Mouse (Mus musculus): ENCODE measurements at regions not wholly inside any gene's neighbourhood (a gene's known extent, or its start where the extent isn't known, plus 50 kb on each side); places are given as distances from the start of the nearest gene placed in this dataset.

DNA sequence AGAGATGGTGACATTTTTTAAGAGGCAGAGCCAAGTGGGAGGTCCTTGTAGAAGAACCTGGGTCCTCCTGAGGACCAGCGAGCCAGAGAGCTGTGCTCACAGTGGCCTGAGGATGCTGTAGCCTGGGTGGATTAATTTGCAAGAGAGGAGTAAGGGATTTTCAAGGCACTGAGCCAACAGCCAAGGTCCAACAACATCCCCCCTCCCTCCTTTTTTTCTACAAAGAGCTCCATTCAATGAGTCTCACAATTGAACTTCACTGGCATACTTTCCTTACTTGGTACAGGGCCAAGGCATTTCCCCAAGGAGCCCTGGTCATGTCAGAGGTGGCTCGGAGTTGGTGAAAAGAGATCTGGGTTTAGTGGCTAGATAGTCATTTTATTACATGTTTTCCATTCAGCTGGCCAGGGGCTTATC lies 209.8 kb downstream of the Wdr11 start:
- 54% methylated on average over 2 of the region's 2 CpGs for WGBS
- DNase-seq (ENCODE audit: low read depth, low spot score) = no peak

DNA sequence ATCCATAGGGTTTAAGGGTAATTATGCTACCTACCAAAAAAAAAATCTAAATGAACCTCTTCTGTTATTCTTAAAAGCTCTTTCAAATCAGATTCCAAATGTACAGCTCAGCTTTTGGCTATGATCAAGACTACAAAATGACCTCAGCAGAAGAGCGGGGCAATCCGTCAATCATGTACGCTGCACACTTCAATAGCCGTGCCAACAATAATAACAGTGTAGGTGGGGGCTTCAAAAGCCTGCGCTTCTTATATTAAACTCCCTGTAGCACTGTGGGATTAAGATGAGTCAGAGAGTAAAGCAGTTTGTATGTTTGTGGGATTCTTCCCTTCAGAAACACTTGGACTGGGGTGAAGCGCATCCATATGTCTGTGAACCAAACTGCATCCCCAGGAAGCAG lies 210.5 kb downstream of the Wdr11 start:
- WGBS = 82% methylated on average over 6 of the region's 6 CpGs
- no peak for DNase-seq (ENCODE audit: low read depth, low spot score)

DNA sequence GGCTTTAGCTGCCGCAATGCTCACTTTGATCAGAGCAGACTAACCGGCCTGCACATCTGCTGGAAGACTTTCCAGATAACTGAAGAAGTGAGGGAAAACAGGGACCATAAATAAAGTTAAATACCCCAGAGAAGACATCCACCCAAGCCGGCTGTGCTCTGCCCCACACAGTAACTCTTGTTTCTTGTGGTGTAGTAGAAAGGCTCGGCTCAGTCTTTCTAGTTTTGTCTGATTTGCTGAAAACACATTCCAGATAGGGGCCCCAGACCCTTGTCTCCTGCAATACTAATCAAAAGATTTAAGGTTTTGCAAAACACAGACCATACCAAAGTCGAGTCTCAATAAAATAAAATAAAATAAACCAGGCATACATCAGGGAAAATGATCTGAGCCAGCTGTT lies 213.7 kb downstream of the Wdr11 start:
- DNase-seq (ENCODE audit: low read depth, low spot score) = no peak

DNA sequence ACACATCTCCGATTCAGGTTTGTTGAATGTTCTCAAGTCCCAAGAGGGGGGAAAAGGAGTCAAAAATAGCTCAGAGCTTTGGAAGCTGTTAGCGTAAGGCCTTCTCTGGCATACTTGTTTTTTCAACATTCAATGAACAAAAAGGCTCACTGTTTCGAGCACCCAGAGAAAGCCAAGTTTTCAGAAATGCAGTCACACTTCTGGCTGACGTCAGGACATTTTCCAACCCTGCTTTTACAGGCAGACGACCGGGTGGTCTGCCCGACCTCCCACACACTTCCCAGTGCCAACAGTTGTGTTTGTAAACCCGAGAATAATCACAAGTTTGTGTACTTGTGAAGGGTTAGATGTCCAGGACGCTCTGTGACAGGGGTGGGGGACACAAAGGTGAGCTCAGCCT lies 218.5 kb downstream of the Wdr11 start:
- DNase-seq (ENCODE audit: low read depth, low spot score) = no peak
- 73% methylated on average over 9 of the region's 9 CpGs for WGBS

More for the DNA sequence above, 213.7 kb downstream of the Wdr11 start:
- WGBS = 75% methylated on average over 5 of the region's 5 CpGs

DNA sequence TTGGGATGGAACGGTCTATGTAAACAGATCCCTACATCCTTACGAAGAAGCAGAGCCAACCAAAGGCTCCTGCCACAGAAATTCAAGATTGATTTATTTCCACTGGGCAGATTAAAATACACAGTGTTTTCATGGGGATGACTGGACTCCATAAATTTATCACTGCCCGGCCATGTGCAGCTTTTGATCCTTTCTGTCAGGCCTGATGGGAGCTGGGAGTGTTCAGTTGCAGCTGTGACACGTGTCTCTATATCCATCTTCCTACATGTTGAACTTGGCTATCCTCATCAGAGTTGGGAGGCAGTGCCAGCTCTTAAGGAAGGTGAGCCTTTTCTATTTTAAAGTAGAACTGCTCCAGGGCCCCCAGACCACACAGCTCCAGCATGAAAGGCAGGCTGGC lies 218.9 kb downstream of the Wdr11 start:
- WGBS = 75% methylated on average over 4 of the region's 4 CpGs
- no peak for DNase-seq (ENCODE audit: low read depth, low spot score)

DNA sequence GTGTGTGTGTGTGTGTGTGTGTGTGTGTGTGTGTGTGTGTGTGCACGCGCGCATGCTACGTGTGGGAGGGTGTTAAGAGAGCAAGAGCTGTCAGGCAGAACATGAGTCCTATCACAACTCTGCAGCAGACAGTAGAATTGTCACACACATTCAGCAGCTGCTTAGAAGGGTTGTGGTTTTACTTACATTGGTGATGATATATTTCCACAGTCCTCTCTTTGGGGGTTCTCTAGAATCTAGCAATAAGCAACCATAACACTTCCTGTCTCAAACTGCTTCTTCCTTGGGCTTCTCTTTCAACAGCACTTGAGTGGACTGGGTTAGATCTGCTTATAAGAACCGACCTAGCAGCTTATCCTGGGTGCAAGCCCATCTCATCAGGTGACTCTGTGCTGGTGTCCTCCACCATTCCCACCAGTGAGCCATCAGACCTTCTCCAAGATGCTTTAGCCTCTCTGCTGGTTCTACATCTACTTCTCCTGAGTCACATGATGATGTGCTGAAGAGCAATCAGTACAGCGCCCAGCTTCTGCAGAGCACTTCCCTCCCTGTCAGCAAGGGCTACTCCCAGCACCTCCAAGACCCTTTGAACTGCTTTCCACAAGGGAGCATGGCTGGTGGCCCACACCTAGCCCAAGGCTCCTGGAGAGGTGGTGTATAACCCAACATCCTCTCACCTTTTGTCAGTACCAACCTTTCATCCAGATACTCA lies 222.6 kb downstream of the Wdr11 start:
- WGBS = 72% methylated on average over 6 of the region's 6 CpGs
- DNase-seq (ENCODE audit: low read depth, low spot score) = no peak

DNA sequence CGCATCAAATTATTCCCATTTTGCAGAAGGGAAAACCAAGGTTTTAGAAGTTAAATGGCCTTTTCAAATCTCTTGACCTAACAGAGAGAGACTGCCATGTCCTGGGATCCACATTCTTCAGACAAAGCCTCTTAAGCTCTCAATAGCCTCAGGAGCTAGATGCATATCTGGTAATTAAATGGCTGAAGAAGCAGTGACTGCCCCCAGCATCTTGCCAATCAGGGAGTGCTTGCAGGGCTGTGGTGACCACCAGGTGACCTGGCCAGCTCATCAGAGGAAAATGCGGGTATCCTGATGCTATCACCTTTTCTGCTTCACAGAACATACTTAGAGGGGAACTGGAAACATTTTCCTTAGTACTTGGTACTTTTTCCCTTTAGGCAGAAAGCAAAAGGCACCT lies 227.2 kb downstream of the Wdr11 start:
- 95% methylated on average over 2 of the region's 2 CpGs for WGBS
- no peak for DNase-seq (ENCODE audit: low read depth, low spot score)

DNA sequence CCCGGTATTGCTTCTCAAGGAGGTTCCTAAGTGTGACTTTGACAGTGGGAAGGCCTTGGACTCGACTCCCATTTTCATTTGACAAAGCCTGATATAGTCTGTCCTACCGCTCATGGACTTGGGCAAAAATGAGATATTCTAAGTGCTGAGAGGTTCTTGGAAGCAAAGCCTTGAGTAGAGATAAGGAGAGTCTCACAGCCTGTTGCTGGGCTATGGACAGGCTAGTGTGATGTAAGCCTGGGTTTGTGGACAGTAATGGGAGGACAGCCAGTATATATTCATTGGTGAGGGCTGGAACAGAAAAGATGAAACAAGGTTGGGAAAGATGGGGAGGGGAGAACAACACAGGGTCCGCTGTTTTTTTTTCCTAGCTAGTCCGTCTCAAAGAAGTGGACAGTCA lies 228.0 kb downstream of the Wdr11 start:
- WGBS = 93% methylated on average over 5 of the region's 5 CpGs
- DNase-seq (ENCODE audit: low read depth, low spot score) = no peak

DNA sequence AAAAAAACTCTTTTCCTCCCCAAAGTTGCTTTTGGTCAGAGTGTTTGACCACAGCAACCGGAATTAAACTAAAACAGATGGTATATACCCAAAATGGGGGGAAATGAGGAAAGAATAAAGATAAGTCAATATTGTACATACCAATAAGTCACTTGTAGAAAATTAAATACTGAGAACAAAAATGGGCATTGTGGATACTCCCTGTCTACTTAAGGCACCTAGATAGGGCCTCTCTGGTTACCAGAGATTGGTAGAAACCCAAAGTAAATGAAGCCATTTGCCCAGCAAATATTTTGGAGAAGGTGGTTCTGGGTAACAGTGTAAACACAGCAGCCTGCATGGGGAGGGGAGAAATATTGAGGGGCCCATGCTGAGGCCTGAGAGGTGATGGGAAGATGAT lies 237.3 kb downstream of the Wdr11 start:
- no peak for DNase-seq (ENCODE audit: low read depth, low spot score)
- WGBS = 87% methylated on average over 1 of the region's 1 CpGs

DNA sequence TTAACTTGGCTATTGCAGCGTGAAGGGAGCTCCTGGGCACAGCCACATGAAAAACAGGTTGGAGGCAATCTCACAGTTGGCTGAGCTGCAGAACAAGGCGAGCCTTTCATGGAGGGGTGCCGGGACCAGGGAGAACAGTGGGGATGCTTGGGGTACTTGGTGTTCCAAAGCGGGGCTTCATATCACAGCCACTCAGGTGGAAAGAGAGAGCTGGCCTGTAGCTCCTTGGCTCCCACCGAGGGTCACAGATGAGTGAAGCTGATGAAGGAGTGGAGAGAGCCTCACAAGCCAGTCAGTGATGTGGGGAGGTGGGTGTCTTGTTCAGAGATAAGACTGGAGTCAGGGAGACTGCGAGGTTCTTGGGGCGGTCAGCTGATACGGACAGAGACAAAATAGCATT lies 241.2 kb downstream of the Wdr11 start:
- 94% methylated on average over 8 of the region's 8 CpGs for WGBS
- no peak for DNase-seq (ENCODE audit: low read depth, low spot score)

DNA sequence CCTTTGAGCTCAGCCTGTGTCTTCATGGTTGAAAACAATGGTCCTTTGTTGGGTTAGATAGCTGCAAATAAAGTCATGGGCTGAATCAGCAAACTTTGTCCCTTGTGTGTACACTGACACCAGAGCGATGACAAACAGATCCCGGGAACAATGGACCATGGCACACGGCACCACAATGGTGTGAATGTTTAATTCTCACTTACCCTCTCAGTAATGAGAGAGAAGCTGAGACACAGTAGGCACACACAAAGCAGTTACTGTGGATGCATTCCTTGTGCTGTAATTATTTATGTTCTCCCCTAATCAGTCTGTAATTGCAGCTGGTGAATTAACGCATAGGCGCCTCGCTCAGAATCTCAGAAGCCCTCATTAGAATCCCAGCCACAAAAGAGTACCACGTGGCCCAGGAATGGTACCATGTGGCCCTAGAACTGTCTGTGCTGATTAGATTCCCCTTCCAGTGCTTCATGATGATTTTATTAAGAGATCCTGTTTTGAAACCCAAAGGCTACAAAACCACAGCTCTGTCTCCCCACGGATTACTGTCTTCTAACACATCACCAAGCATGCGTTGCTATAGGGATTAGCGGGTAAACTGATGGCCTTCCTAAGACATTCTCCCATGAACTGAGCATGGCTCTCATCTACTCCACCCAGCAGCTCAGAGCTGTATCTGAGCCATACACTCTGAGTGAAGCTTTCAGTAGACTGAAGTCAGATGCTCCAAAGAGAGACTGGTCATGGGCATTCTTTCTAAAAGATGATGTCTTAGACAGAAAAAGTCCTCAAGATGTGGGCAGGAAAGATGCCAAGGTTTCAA lies 250.8 kb downstream of the Wdr11 start:
- DNase-seq (ENCODE audit: low read depth, low spot score) = no peak
- 40% methylated on average over 10 of the region's 10 CpGs for WGBS

DNA sequence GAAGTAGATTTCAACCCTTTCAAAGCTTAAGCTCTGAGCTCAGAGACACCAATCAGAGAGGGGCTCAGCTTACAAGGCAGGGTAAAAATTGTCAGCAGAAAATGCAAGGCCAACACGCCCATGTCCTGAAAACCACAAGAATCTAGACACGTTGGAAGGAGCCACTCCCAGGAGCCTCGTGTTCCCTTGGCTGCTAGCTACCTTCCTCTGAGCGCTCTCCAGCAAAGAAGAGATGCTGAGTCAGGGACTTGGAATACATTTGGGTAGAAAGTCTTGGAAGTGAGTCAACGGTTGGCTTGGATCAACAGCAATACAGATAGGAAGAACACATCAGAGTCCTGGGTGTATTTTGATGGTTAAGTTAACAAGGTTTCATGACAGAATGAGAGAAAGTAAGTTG lies 255.5 kb downstream of the Wdr11 start:
- 19% methylated on average over 5 of the region's 5 CpGs for WGBS

DNA sequence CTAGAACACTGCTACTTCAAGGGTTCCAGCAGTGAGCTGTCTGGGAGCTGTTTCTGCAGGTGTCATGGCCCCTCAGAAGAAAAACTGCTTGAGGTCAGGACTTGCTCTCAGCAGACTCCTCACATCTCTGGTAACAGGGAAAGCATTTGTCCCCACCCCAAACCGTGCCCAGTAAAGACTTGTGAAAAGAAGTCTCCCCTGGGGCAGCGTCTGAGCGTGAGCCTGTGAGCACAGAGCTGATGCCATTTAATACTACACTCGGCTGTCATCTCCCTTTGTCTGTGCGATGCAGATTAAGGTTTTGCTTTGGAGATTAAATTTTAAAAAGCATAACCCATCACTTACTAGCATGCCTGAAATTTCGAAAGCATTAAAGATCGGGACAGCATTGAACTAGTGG lies 261.9 kb downstream of the Wdr11 start:
- WGBS = 83% methylated on average over 7 of the region's 7 CpGs

More for the DNA sequence above, 255.5 kb downstream of the Wdr11 start:
- no peak for DNase-seq (ENCODE audit: low read depth, low spot score)

DNA sequence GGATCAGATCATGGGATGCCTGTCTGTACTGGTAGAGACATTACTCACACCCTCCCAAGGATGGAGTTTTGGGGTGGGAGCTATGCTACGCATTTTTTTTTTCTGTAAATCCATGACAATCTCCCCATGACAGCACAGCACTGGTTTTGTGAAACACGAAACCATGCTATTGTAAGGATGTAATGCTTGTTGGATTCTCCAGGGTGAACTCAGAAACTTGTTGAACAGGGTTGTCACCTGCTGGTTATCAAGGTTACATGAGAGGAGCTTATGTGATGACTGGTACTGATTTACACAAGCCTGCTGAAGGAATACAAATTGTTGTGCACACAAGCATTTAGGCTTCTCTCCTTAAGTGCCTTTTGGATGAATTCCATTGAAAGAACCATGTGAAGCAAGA lies 263.3 kb downstream of the Wdr11 start:
- DNase-seq (ENCODE audit: low read depth, low spot score) = no peak
- WGBS = 94% methylated on average over 2 of the region's 2 CpGs

More for the DNA sequence above, 261.9 kb downstream of the Wdr11 start:
- no peak for DNase-seq (ENCODE audit: low read depth, low spot score)

DNA sequence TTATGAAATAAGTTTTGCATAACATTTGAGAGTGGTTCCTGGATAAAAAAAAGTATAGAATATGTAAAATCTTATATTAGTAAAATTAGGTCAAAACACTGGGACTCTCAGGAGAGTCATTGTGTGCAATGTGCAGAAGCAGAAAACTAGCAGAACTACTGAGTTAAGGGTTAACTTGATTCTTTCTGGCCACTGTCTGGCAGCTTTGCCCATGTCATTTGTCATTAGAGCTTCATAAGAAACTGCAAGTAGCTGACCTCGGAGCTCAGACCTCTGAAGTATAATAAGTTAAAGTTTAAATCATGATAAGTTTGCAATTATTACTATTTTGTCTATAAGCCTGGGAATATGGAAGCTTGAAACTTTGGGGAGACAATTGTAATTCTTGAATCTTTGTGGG lies 271.3 kb downstream of the Wdr11 start:
- 47% methylated on average over 1 of the region's 1 CpGs for WGBS
- no peak for DNase-seq (ENCODE audit: low read depth, low spot score)

DNA sequence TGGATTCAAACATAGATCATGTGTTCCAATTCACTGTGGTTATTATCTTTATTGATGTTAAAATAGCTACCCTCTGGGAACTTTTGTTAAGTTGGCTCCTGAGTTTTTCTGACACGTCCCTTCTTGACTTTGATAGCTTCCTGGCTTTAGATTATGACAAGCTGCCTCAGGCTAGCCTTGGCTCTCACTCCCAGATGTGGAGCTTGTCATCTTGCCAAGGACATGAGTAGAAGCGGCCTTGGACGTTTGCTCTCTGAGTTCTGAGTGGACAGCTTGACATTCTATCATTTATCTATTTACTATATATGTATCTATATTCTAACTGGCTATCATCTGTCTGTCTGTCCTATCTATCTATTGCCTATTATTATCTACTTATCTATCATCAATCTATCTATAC lies 273.9 kb downstream of the Wdr11 start:
- DNase-seq (ENCODE audit: low read depth, low spot score) = no peak
- WGBS = 73% methylated on average over 3 of the region's 3 CpGs

DNA sequence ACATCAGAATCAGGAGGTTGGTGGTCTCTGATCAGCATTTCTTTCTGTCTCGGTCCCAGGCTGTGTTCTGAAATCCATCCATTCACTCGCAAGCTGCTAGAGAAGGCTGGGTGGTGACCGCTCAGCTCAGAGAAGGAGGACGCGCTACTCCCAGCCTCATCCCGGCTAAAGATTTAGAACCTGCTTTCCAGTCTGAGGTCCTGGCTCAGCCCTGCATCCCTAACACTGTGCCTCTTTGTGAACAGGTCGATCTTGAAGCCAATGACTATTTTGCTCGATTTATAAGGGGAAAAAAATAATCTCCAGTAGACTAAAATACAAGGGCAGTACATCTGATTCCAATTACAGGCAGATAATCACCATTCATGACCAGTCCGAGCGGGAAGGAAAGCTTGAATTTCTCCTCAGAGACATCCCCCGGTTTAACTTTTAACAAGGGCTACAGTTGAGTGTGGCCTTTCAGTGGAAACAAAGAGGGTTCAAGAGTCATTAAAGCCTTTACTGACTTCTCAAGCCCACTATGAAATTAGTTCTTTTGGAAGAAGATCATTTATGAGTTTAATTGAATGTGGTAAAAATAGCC lies 280.6 kb downstream of the Wdr11 start:
- 90% methylated on average over 11 of the region's 11 CpGs for WGBS
- DNase-seq (ENCODE audit: low read depth, low spot score) = no peak

DNA sequence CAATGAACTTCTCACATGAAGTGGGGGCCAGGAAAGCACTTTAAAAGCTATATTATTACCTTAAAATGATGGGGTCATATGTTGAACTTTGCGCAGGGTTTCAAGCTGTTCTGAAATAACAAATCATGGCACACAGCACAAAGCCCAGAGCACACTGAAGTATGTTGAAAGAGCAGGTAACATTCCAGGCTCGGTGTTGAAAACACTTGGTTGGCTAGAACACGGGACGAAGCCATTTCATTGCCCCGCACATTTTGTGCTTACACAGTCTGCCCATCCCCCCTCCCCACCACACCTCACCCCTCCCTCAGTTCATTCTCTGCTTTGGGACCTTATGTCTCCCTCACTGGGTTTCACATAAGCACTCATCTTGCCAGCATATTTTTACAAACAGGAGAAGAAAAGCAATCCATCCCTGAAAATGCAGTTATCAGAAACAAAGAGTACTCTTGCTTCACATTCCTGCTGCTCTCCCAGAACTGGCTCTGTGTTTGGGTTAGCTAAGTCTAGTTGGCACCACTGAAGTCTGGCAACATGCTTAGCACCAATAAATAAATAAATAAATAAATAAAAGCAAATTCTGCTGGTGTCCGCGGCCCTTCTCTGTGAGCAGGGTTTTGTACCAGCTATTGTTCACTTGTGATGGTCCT lies 284.7 kb downstream of the Wdr11 start:
- no peak for DNase-seq (ENCODE audit: low read depth, low spot score)
- WGBS = 78% methylated on average over 7 of the region's 7 CpGs

DNA sequence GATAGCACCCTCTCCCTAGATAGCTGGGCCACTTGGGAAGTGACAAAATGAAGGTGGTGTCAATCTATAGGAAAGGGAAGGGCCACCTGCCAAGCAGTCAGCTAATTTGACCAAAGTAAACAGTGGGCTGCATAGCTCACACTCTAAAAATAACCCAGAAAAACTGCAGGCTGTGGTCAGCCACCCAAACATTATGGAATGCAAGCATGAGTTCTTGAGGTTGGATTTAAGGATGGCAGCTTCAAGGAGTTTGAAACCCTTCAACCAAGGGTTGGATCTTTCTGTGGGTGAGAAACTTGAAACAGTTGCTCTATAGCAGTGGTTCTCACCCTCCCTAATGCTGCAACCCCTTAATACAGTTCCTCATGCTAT lies 285.2 kb downstream of the Wdr11 start:
- DNase-seq (ENCODE audit: low read depth, low spot score) = no peak

DNA sequence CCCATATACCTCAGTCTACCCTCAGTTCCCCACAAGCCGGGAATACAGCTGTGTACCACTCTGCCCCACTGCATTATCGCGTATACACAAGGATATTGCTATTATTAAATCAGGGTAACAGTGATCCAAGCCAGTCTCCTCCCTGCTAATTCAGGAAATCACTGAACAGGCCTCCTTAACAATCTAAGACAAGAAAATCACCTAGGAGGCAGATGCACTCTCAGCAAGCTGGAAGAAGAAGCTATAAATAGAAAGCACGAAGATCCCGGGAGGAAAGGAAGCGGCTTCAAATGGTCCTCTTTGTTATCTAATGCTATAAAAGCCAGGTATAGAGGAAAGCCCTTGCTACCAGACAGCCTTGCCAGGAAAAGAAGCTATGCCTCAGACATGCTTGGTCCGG lies 304.6 kb downstream of the Wdr11 start:
- no peak for DNase-seq (ENCODE audit: low read depth, low spot score)
- 58% methylated on average over 7 of the region's 7 CpGs for WGBS

DNA sequence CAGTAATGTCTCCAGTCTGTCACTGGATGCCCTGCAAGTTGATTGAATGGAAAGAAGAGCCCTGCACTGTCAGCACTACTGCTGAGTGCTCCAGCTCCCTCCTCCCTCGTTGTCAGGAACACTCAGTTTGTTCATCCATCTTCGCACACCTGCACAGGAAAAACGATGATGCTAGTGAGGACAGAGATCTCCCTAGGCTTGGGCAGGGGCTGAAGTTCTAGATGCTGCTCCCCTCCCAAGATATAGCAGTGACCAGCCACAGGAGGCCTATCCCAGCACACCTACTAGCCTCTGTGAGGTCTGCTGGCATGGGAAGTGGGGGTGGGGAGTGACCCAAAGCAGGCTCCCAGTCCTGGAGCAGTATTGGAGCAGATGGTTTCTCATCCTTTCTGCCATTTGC lies 305.8 kb downstream of the Wdr11 start:
- no peak for DNase-seq (ENCODE audit: low read depth, low spot score)
- WGBS = 85% methylated on average over 3 of the region's 3 CpGs
